Mouse (Mus musculus) limb, embryonic 14.5 days (tissue): ENCODE data around the gene Hoxd12. TPM values are rescaled to one million over a fixed set of nuclear protein-coding genes. Genes with fewer than 3 reads are reported as not detected.

ENCODE experiments used
- ATAC-seq: fragments of 200-750 bp; cut with Nextera tagmentation; 2 replicates; pipeline ENCODE4 v1.8.0; 2017; ENCODE audit warnings: low read depth, moderate number of reproducible peaks, moderate TSS enrichment; ENCODE audit not compliant: low FRiP score
- DNase-seq: peaks from one replicate; pipeline ENCODE4 v3.0.0-alpha.2; 2015; ENCODE audit warnings: low spot score
- H3K27ac ChIP-seq: fragments of 300-500 bp; sonication (generic); replicated peaks from 2 replicates; pipeline ENCODE4 v1.5.1; 2014; ENCODE audit warnings: low read depth, mild to moderate bottlenecking, low read length, moderate library complexity, mixed read lengths
- H3K27me3 ChIP-seq: fragments of 300-500 bp; sonication (generic); 2 replicates; pipeline ENCODE4 v1.6.1; 2014; ENCODE audit warnings: low read length, mixed read lengths; ENCODE audit not compliant: control insufficient read depth, insufficient read depth
- H3K36me3 ChIP-seq: fragments of 300-500 bp; sonication (generic); 2 replicates; pipeline ENCODE4 v1.6.1; 2014; ENCODE audit warnings: mild to moderate bottlenecking, low read length, moderate library complexity, mixed read lengths; ENCODE audit not compliant: control insufficient read depth, insufficient read depth
- H3K4me1 ChIP-seq: fragments of 300-500 bp; sonication (generic); 2 replicates; pipeline ENCODE4 v1.6.1; 2014; ENCODE audit warnings: antibody characterized with exemption, low read length, mixed read lengths; ENCODE audit not compliant: control insufficient read depth, insufficient read depth
- H3K4me2 ChIP-seq: fragments of 300-500 bp; sonication (generic); replicated peaks from 2 replicates; pipeline ENCODE4 v1.6.1; 2014; ENCODE audit warnings: low read depth, mild to moderate bottlenecking, low read length, moderate library complexity; ENCODE audit not compliant: severe bottlenecking
- H3K4me3 ChIP-seq: fragments of 300-500 bp; sonication (generic); replicated peaks from 2 replicates; pipeline ENCODE4 v1.5.1; 2014; ENCODE audit warnings: low read length
- H3K9ac ChIP-seq: fragments of 300-500 bp; sonication (generic); 2 replicates; pipeline ENCODE4 v1.6.1; 2014; ENCODE audit warnings: mild to moderate bottlenecking, low read depth, low read length, moderate library complexity; ENCODE audit not compliant: severe bottlenecking
- H3K9me3 ChIP-seq: fragments of 300-500 bp; sonication (generic); 2 replicates; pipeline ENCODE4 v1.6.1; 2016; ENCODE audit warnings: low read length; ENCODE audit not compliant: control insufficient read depth
- POLR2A ChIP-seq: fragments of 200-500 bp; IDR thresholded peaks from 2 replicates; pipeline ENCODE4 v1.8.0; 2012; ENCODE audit warnings: inconsistent platforms, mild to moderate bottlenecking, moderate library complexity, borderline replicate concordance; ENCODE audit not compliant: insufficient read depth, insufficient read length; ENCODE audit errors: extremely low read depth
- WGBS: fragments of 180-500 bp; shearing (Covaris S2); extraction: QIAGEN DNeasy Blood & Tissue Kit; methylation state at CpG from one replicate; pipeline ENCODE4 v1.1.7; 2014; 5-methylcytosine and 5-hydroxymethylcytosine counted together
- polyA plus RNA-seq, 2 experiments: library from polyadenylated mRNA; depleted of rRNA in 1 of 2; stranded (reverse) in 1 of 2; unstranded in 1 of 2; fragments of >200 nt; fragmentation: Nextera tagmentation in 1 of 2; extraction: Ambion mirVana in 1 of 2; gene quantifications; 2 replicates each; pipeline versions ENCODE4 v1.2.1 to v1.2.3; 2012 to 2014

The Hoxd12 gene
- polyA plus RNA-seq, 2 experiments = 38.4 to 43.3 TPM

DNA sequence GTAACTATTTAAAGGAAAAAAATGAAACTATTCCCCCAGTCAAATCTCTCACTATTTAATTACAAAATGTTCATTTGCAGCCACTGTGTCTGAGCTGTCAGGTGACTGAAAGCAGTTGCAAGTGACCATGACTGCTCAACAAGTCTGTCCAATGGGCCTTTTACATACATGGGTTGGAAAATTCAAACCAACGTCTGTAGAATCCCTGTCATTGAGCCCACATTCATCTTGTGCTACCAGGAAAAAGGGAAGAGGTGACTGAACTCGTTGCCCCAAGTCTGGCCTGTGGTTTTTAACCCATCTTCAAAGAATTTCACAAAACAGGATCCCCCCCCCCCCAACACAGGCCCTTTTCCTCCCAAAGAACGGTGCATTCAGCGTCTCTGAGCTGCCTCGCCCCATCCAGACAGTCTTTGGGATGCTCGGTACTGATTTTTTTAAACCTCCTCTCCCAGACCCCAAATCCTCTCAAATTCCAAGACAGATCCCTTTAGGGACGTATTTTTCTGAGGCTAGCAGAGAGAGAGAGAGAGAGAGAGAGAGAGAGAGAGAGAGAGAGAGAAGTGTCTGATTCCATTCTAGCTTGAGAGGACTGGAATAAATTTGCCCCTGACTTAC is 21.1 kb downstream of the Hoxd12 start:
- peaks cover 51% of the 10 kb centered on the region for H3K27me3 ChIP-seq
- H3K4me3 ChIP-seq = peak overlapping the region; percentile 55; the same call in 1 of the 2 replicates
- peaks cover 20% of the 10 kb centered on the region for H3K36me3 ChIP-seq
- no peak for ATAC-seq
- peak overlapping the region; percentile 89 for H3K27ac ChIP-seq
- DNase-seq = no peak
- H3K4me2 ChIP-seq = peak overlapping the region; percentile 96
- H3K9ac ChIP-seq = peak overlapping the region; percentile 86
- no peak for TF ChIP-seq POLR2A
- peaks cover 46% of the 10 kb centered on the region for H3K4me1 ChIP-seq
- 26% methylated on average over 7 of the region's 7 CpGs for WGBS
- no peaks in the 10 kb centered on the region for H3K9me3 ChIP-seq

DNA sequence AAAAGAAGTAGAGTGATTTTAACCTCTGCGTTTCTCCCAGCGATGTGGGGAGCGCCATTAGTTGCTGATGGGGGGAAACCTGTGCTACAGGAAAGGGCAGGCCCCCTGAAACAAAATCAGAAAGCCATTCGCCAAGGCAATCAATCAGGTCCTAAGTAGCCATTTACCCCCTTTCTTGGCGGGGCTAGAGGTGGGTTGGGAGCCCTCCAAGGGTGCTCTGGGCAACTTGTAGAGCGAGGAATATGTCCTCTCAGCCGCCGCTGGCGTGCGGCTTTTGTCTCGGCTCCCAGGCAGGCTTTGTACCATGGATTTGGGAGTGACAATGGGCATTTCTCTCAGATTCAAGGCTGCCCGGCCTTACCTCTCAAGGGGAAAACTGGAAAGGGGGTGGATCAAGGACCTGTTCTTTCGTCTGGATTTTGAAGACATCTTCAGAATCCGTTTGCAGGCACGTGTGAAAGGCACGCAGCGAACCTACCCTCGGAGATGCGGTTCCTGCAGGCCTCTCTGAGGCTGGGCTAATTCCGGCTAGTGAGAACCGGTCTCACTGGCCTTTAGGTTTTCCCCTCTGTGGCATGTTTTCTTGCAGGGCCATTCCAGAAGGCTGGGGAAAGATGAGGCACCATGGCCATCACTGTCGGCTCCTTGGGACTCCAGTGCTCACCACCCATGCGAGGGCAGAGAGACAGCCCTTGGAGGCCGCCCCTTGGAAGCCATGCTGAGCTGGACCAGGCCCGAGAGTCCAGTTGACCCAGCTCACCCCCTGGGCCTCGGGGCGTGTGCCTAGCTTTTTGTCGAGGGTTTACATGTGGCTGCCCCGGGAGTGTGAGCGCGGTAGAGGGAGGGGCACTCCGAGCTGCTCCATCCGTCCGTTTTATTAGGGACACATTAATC is 21.9 kb downstream of the Hoxd12 start:
- H3K4me2 ChIP-seq = peak overlapping the region; percentile 96
- H3K27ac ChIP-seq = peak overlapping the region; percentile 89
- no peaks in the 10 kb centered on the region for H3K9me3 ChIP-seq
- TF ChIP-seq POLR2A = no peak
- peaks cover 20% of the 10 kb centered on the region for H3K36me3 ChIP-seq
- ATAC-seq = peak; percentile 12; the same call in 1 of the 2 replicates
- peak overlapping the region; percentile 86 for H3K9ac ChIP-seq
- peak overlapping the region; percentile 55 for H3K4me3 ChIP-seq
- peaks cover 52% of the 10 kb centered on the region for H3K27me3 ChIP-seq
- H3K4me1 ChIP-seq = peaks cover 43% of the 10 kb centered on the region
- no peak for DNase-seq
- WGBS = 9% methylated on average over 34 of the region's 34 CpGs

DNA sequence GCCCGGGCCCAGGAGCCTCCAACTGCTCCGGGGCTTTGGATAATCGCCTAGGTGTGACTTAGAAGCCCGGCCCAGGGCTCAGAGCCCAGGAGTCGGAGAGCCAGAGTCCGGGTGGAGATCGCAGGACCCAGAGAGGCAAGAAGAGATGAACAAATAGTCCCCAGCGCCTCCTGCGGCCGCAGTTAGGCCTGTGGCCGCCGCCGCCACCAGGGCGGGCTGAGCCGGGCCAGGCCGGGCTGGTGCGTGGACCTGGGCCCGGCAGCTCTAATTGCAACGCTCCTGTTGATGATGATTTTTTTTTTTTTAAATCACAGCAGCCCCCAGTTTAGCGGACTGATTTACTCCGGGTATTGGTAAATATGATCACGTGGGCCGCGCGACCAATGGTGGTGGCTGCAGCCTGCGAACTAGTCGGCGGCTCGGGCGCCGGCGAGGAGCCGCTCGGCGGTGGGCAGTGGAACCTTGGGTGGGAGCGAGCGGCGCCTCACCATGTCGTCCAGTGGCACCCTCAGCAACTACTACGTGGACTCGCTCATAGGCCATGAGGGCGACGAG is 22.8 kb downstream of the Hoxd12 start, which contains the start of gene Hoxd9:
Gene Hoxd9, plus strand, starts transcription at position 161 of the 555 bp plus-strand sequence.
- Histone ChIP-seq H3K4me3 (peak within 1 kb of the TSS; percentile 55), H3K4me1 (peaks cover 35% of the 10 kb centered on the region), H3K27ac (peak within 1 kb of the TSS; percentile 89), H3K9ac (peak within 1 kb of the TSS; percentile 86), H3K4me2 (peak within 1 kb of the TSS; percentile 96), H3K27me3 (peaks cover 56% of the 10 kb centered on the region), H3K36me3 (peaks cover 11% of the 10 kb centered on the region), H3K9me3 (no peaks in the 10 kb centered on the region)
- TF ChIP-seq POLR2A = no peak
- ATAC-seq (peak; percentile 29), DNase-seq (no peak)
- under 1% methylated on average over 42 of the region's 43 CpGs for WGBS

DNA sequence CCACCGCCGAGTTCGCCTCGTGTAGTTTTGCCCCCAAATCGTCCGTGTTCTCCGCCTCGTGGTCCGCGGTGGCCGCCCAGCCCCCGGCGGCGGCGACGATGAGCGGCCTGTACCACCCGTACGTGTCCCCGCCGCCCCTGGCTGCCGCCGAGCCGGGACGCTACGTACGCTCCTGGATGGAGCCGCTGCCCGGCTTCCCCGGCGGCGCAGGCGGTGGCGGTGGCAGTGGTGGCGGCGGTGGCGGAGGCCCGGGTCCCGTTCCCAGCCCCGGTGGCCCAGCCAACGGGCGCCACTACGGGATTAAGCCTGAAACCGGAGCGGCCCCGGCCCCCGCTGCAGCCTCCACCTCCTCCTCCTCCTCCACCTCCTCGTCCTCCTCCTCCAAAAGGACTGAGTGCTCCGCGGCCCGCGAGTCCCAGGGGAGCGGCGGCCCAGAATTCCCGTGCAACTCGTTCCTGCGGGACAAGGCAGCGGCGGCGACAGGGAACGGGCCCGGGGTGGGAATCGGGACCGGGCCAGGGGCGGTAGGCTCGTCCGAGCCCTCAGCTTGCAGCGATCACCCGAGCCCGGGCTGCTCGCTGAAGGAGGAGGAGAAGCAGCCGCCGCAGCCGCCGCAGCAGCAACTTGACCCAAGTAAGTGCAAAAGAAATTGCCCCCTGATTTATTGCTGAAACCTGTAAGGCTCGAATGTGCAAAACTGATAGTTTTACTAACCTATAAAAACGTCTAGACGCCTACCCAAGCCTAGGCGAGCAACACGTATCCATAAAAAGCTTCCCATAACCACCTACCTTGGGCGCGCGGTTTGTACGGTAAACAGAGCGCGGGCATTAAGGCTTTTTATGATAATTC is 23.6 kb downstream of the Hoxd12 start:
- Histone ChIP-seq H3K9ac (peak overlapping the region; percentile 86), H3K4me1 (peaks cover 29% of the 10 kb centered on the region), H3K4me2 (peak overlapping the region; percentile 96), H3K27me3 (peaks cover 62% of the 10 kb centered on the region), H3K27ac (peak overlapping the region; percentile 89), H3K4me3 (peak overlapping the region; percentile 55), H3K9me3 (no peaks in the 10 kb centered on the region), H3K36me3 (peaks cover 6% of the 10 kb centered on the region)
- under 1% methylated on average over 47 of the region's 86 CpGs for WGBS
- ATAC-seq (peak; percentile 20; the same call in 1 of the 2 replicates), DNase-seq (no peak)
- no peak for TF ChIP-seq POLR2A
